Mouse (Mus musculus) cerebellum, adult 18-20 months (tissue): ENCODE data around the gene Prlh.
A peak's percentile ranks its signal among the peaks of the same experiment; 100 is the strongest.

Source experiments
- DNase-seq, 2 experiments: peaks; one replicate each; pipeline ENCODE4 v3.0.0; 2021

Prlh gene

GRCm38 (mm10) chr1:90952808-90953207 lies at the start of gene Prlh:
Gene Prlh (plus strand): TSS chr1:90953108.
- no peak for DNase-seq

GRCm38 (mm10) chr1:90903211-90903945 lies 49.5 kb upstream of the Prlh start:
- DNase-seq: no peak

GRCm38 (mm10) chr1:90903971-90904458 lies 48.9 kb upstream of the Prlh start:
- DNase-seq: no peak

- DNase-seq: no peak
Measured at GRCm38 (mm10) chr1:90904729-90905404, 48.0 kb upstream of the Prlh start.

GRCm38 (mm10) chr1:90906357-90906756 lies 46.6 kb upstream of the Prlh start:
- peak; percentile 45 to 49 for DNase-seq

GRCm38 (mm10) chr1:90909161-90909560 lies 43.7 kb upstream of the Prlh start:
- DNase-seq: no peak

- DNase-seq: peak in 1 of 2 experiments; percentile 13
Measured at GRCm38 (mm10) chr1:90909631-90910152, 43.2 kb upstream of the Prlh start.

- DNase-seq: no peak
Measured at GRCm38 (mm10) chr1:90913231-90913630, 39.7 kb upstream of the Prlh start.

GRCm38 (mm10) chr1:90914948-90915569 lies 37.8 kb upstream of the Prlh start, which contains the start of gene Mlph:
Gene Mlph (plus strand): TSS chr1:90915085.
- no peak for DNase-seq

- no peak for DNase-seq
Measured at GRCm38 (mm10) chr1:90917509-90917908, 35.4 kb upstream of the Prlh start.

- DNase-seq: no peak
Measured at GRCm38 (mm10) chr1:90921687-90922086, 31.2 kb upstream of the Prlh start.

- DNase-seq: no peak
Measured at GRCm38 (mm10) chr1:90926030-90926429, 26.9 kb upstream of the Prlh start.

- DNase-seq: no peak
Measured at GRCm38 (mm10) chr1:90927308-90927707, 25.6 kb upstream of the Prlh start.

- no peak for DNase-seq
Measured at GRCm38 (mm10) chr1:90927929-90928574, 24.9 kb upstream of the Prlh start.

- peak; percentile 43 to 66 for DNase-seq
Measured at GRCm38 (mm10) chr1:90928575-90928934, 24.4 kb upstream of the Prlh start.

GRCm38 (mm10) chr1:90933001-90933400 lies 19.9 kb upstream of the Prlh start:
- DNase-seq: peak; percentile 16 to 20

GRCm38 (mm10) chr1:90936990-90937389 lies 15.9 kb upstream of the Prlh start:
- no peak for DNase-seq

- no peak for DNase-seq
Measured at GRCm38 (mm10) chr1:90939980-90940379, 12.9 kb upstream of the Prlh start.

GRCm38 (mm10) chr1:90945171-90945570 lies 7.7 kb upstream of the Prlh start:
- DNase-seq: no peak

GRCm38 (mm10) chr1:90947252-90947651 lies 5.7 kb upstream of the Prlh start:
- DNase-seq: no peak

- DNase-seq: no peak
Measured at GRCm38 (mm10) chr1:90949309-90949708, 3.6 kb upstream of the Prlh start.

GRCm38 (mm10) chr1:90951670-90952069 lies 1.2 kb upstream of the Prlh start:
- DNase-seq: no peak

- no peak for DNase-seq
Measured at GRCm38 (mm10) chr1:90953688-90954087, 780 bp downstream of the Prlh start.
